Mouse (Mus musculus): Measurements from ENCODE around the gene Ppcs. TPM values are rescaled to one million over a fixed set of nuclear protein-coding genes. Genes with fewer than 3 reads are reported as not detected.

Ppcs gene
- polyA plus RNA-seq, 1 experiment from 2014 or later, result 30.5 TPM

DNA sequence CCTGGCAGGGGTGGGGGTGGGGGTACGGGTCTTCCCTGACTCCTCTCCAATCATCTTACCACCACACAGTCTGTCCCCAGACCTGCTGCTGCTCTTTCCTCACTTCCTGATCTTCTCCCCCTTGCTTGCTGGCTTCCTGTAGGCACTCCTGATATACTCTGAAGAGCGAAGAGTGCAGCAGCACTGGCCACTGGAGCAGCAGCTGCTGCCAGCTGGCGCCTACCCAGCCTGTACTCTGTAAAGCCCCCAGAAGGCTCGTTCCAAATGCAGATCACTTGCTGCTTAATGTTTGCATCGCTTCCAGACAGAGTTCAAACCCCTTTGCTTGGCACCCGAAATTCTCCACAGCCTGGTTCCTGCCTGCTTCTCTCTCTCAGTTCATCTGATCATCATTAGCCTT, 9.4 kb downstream of the Ppcs start:
- TF ChIP-seq EP300 (IDR thresholded peaks at IDR 0.05), result no peak
- no peak for TF ChIP-seq CTCF (IDR thresholded peaks at IDR 0.05)
- no peak overlapping the region for H3K27ac ChIP-seq (ENCODE audit: low read length)
- peak; percentile 18; the same call in 1 of the 2 replicates for ATAC-seq

DNA sequence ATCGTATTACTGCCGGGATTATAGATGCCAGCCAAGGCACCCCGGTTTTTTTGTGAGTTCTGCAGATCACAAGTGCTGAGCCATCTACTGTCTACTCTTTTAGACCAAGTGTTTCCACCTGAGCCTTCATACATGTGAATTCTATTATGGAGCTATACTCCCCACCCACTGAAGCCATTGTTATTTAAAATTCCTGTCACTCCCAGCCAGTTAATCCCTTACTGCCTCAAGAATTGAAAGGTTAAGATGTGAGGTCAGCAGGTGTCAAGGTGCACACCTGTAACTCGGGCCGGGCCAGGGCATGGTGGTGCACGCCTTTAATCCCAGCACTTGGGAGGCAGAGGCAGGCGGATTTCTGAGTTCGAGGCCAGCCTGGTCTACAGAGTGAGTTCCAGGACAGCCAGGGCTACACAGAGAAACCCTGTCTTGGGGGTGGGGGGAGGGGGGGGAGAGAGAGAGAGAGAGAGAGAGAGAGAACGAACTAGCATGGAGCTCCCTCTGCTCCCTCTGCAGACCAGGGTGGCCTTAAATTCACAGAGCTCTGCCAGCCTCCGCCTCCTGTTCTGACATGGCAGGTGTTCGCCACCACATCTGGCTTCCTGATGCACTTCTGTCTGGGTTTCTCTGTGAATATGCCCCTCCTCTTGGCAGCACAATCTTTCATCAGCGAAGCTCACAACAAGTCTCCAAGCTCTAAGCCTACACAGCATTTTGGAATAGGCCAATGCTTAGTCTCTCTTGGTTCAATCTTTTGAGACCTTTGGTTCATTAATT, 10.2 kb downstream of the Ppcs start:
- whole genome bisulfite sequencing, result 78% methylated on average over 10 of the region's 12 CpGs
- H3K27ac ChIP-seq (ENCODE audit: low read length), result no peak overlapping the region
- H3K36me3 ChIP-seq (ENCODE audit: insufficient read depth, low read length), result no peaks in the 10 kb centered on the region
- H3K27me3 ChIP-seq (replicated peaks; ENCODE audit: insufficient read depth, low read length), result no peaks in the 10 kb centered on the region
- H3K4me2 ChIP-seq (replicated peaks; ENCODE audit: low read depth, low read length), result no peak overlapping the region
- no peaks in the 10 kb centered on the region for H3K9me3 ChIP-seq (ENCODE audit: low read length)
- no peak for DNase-seq (ENCODE audit: low spot score)
- no peak for TF ChIP-seq EP300 (IDR thresholded peaks at IDR 0.05)
- no peak for TF ChIP-seq CTCF (IDR thresholded peaks at IDR 0.05)
- no peak for ATAC-seq
- H3K9ac ChIP-seq (replicated peaks; ENCODE audit: low read depth), result no peak overlapping the region
- H3K4me1 ChIP-seq (ENCODE audit: insufficient read depth, low read depth, low read length), result peaks cover 6% of the 10 kb centered on the region; the same call in 1 of the 2 replicates
- no peak overlapping the region for H3K4me3 ChIP-seq (ENCODE audit: low read depth, low read length)

More for the DNA sequence above, 9.4 kb downstream of the Ppcs start:
- 40% methylated on average over 6 of the region's 6 CpGs for WGBS
- Histone ChIP-seq H3K4me2 (replicated peaks; ENCODE audit: low read depth, low read length) (no peak overlapping the region), H3K9me3 (ENCODE audit: low read length) (no peaks in the 10 kb centered on the region), H3K27me3 (replicated peaks; ENCODE audit: insufficient read depth, low read length) (no peaks in the 10 kb centered on the region), H3K4me3 (ENCODE audit: low read depth, low read length) (no peak overlapping the region), H3K4me1 (ENCODE audit: insufficient read depth, low read depth, low read length) (peaks cover 6% of the 10 kb centered on the region; the same call in 1 of the 2 replicates), H3K36me3 (ENCODE audit: insufficient read depth, low read length) (no peaks in the 10 kb centered on the region), H3K9ac (replicated peaks; ENCODE audit: low read depth) (no peak overlapping the region)
- DNase-seq (ENCODE audit: low spot score), result peak; percentile 36

DNA sequence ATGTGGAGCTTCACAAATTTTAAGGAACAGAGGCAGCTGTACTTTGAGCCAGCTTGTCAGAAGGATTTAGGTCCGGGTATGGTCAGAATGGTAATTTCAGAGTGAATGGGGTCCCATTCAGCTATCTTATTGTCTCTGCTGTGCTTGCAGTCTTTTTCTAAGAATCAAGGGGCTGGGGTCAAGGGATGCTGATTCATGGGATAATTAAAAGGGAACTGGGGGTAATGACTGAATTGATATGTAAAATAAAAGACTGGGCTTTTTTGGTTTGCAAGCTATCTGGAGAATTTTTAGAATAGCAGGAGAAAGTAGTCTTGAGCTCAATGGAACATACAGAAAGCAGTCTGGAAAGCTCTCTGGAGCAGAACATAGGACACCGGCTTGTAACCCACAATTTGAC, 18.8 kb downstream of the Ppcs start:
- Histone ChIP-seq H3K27ac (ENCODE audit: low read length) (no peak overlapping the region), H3K4me2 (replicated peaks; ENCODE audit: low read depth, low read length) (no peak overlapping the region), H3K4me1 (ENCODE audit: insufficient read depth, low read depth, low read length) (no peaks in the 10 kb centered on the region), H3K36me3 (ENCODE audit: insufficient read depth, low read length) (no peaks in the 10 kb centered on the region), H3K4me3 (ENCODE audit: low read depth, low read length) (no peak overlapping the region), H3K9ac (replicated peaks; ENCODE audit: low read depth) (no peak overlapping the region), H3K27me3 (replicated peaks; ENCODE audit: insufficient read depth, low read length) (no peaks in the 10 kb centered on the region), H3K9me3 (ENCODE audit: low read length) (no peaks in the 10 kb centered on the region; the same call in 1 of the 2 replicates)
- no peak for DNase-seq (ENCODE audit: low spot score)
- 95% methylated on average over 2 of the region's 2 CpGs for WGBS
- TF ChIP-seq CTCF (IDR thresholded peaks at IDR 0.05) (no peak), EP300 (IDR thresholded peaks at IDR 0.05) (no peak)
- ATAC-seq, result no peak

DNA sequence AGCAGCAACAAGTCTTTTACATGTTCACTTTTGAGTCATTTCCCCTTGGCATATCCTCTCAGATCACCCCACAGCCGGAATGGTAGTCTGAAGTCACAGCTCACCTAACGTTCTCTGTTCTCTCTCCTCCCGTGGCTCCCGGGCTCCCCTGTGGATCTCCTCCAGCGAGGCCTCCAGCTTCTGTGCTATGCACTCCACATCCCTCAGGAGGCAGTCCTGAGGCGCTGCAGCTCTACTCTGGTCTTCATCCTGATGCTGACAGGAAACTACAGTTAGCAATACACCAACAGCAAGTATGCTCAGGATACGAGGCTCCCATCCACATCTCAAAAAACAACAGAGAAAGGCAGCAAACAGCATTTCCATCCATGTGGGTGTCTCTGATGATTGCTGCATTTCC, 21.3 kb downstream of the Ppcs start:
- H3K9me3 ChIP-seq (ENCODE audit: low read length), result no peaks in the 10 kb centered on the region; the same call in 1 of the 2 replicates
- H3K9ac ChIP-seq (replicated peaks; ENCODE audit: low read depth), result no peak overlapping the region
- no peak overlapping the region for H3K4me2 ChIP-seq (replicated peaks; ENCODE audit: low read depth, low read length)
- no peak overlapping the region for H3K4me3 ChIP-seq (ENCODE audit: low read depth, low read length)
- TF ChIP-seq EP300 (IDR thresholded peaks at IDR 0.05) (no peak), CTCF (IDR thresholded peaks at IDR 0.05) (peak; percentile 35)
- no peak for DNase-seq (ENCODE audit: low spot score)
- no peaks in the 10 kb centered on the region for H3K27me3 ChIP-seq (replicated peaks; ENCODE audit: insufficient read depth, low read length)
- H3K36me3 ChIP-seq (ENCODE audit: insufficient read depth, low read length), result no peaks in the 10 kb centered on the region
- ATAC-seq, result no peak
- H3K27ac ChIP-seq (ENCODE audit: low read length), result no peak overlapping the region
- H3K4me1 ChIP-seq (ENCODE audit: insufficient read depth, low read depth, low read length), result no peaks in the 10 kb centered on the region
- WGBS, result 58% methylated on average over 7 of the region's 7 CpGs

DNA sequence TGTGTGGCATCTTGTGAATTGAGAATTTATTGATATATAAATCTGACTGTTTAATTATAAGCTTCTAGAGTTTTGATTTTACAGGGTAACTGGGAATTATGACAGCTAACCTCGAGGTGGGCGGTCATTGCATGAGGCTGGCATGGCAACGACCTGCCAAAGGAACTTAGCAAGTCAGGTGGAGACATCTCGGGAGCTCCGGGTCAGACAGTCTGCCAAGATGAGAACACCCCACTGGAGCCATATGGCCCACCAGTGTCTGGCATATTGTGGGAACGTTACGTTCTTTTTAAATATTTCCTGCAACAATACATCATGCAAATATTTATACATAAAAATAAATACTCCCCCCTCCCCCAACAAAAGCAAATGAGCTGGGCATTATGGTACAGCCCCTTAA, 23.5 kb downstream of the Ppcs start:
- no peaks in the 10 kb centered on the region; the same call in 1 of the 2 replicates for H3K9me3 ChIP-seq (ENCODE audit: low read length)
- ATAC-seq (no peak), DNase-seq (ENCODE audit: low spot score) (no peak)
- no peak overlapping the region for H3K4me3 ChIP-seq (ENCODE audit: low read depth, low read length)
- H3K27ac ChIP-seq (ENCODE audit: low read length), result no peak overlapping the region
- H3K36me3 ChIP-seq (ENCODE audit: insufficient read depth, low read length), result no peaks in the 10 kb centered on the region
- no peaks in the 10 kb centered on the region for H3K27me3 ChIP-seq (replicated peaks; ENCODE audit: insufficient read depth, low read length)
- 61% methylated on average over 7 of the region's 7 CpGs for WGBS
- no peak overlapping the region for H3K9ac ChIP-seq (replicated peaks; ENCODE audit: low read depth)
- H3K4me1 ChIP-seq (ENCODE audit: insufficient read depth, low read depth, low read length), result no peaks in the 10 kb centered on the region
- H3K4me2 ChIP-seq (replicated peaks; ENCODE audit: low read depth, low read length), result no peak overlapping the region
- TF ChIP-seq CTCF (IDR thresholded peaks at IDR 0.05) (no peak), EP300 (IDR thresholded peaks at IDR 0.05) (no peak)

DNA sequence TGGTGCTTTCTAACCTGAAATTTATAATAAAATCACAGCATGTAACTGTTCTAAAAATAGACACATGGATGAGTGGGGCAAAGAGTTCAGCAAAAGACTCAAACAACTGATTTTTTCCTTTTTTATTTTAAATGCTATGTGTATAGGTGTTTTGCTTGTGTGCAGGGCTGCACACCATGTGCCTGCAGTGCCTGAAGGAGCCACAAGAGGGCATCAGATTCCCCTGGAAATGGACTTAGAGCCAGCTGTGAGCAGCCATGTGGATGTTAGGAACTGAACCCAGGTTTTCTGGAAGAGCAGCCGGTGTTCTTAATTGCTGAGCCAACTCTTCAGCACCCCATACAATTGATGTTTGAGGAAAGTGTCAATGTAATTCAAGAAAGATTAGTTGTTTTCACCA, 31.9 kb downstream of the Ppcs start:
- ATAC-seq, result no peak
- no peak overlapping the region for H3K4me2 ChIP-seq (replicated peaks; ENCODE audit: low read depth, low read length)
- H3K9me3 ChIP-seq (ENCODE audit: low read length), result no peaks in the 10 kb centered on the region
- no peaks in the 10 kb centered on the region for H3K36me3 ChIP-seq (ENCODE audit: insufficient read depth, low read length)
- no peak for DNase-seq (ENCODE audit: low spot score)
- H3K27me3 ChIP-seq (replicated peaks; ENCODE audit: insufficient read depth, low read length), result no peaks in the 10 kb centered on the region
- whole genome bisulfite sequencing, result 82% methylated on average over 1 of the region's 1 CpGs
- H3K4me3 ChIP-seq (ENCODE audit: low read depth, low read length), result no peak overlapping the region
- H3K27ac ChIP-seq (ENCODE audit: low read length), result no peak overlapping the region
- H3K9ac ChIP-seq (replicated peaks; ENCODE audit: low read depth), result no peak overlapping the region
- peak; percentile 57 for TF ChIP-seq CTCF (IDR thresholded peaks at IDR 0.05)
- no peak for TF ChIP-seq EP300 (IDR thresholded peaks at IDR 0.05)
- H3K4me1 ChIP-seq (ENCODE audit: insufficient read depth, low read depth, low read length), result no peaks in the 10 kb centered on the region
